Mouse (Mus musculus) limb, embryonic 13.5 days (tissue): ENCODE data around the gene Atp6v1g3. TPM values are rescaled to one million over a fixed set of nuclear protein-coding genes. Genes with fewer than 3 reads are reported as not detected.

Experiments used
- ATAC-seq: fragments of 200-750 bp; cut with Nextera tagmentation; 2 replicates; pipeline ENCODE4 v1.8.0; 2017; ENCODE audit warnings: low read depth, moderate number of reproducible peaks, moderate TSS enrichment; ENCODE audit not compliant: low FRiP score
- H3K27ac ChIP-seq: fragments of 300-500 bp; sonication (generic); 2 replicates; pipeline ENCODE4 v1.5.1; 2015; ENCODE audit warnings: inconsistent platforms, mild to moderate bottlenecking, moderate library complexity
- H3K27me3 ChIP-seq: fragments of 300-500 bp; sonication (generic); 2 replicates; pipeline ENCODE4 v1.6.1; 2015; ENCODE audit warnings: mild to moderate bottlenecking, inconsistent platforms
- H3K36me3 ChIP-seq: fragments of 300-500 bp; sonication (generic); 2 replicates; pipeline ENCODE4 v1.6.1; 2015; ENCODE audit warnings: inconsistent platforms, mild to moderate bottlenecking, moderate library complexity
- H3K4me1 ChIP-seq: fragments of 300-500 bp; sonication (generic); 2 replicates; pipeline ENCODE4 v1.6.1; 2015; ENCODE audit warnings: inconsistent platforms
- H3K4me2 ChIP-seq: fragments of 300-500 bp; sonication (generic); replicated peaks from 2 replicates; pipeline ENCODE4 v1.6.1; 2015; ENCODE audit warnings: inconsistent platforms, mild to moderate bottlenecking, moderate library complexity
- H3K4me3 ChIP-seq: fragments of 300-500 bp; sonication (generic); 2 replicates; pipeline ENCODE4 v1.5.1; 2015; ENCODE audit warnings: moderate library complexity, mild to moderate bottlenecking, inconsistent platforms
- H3K9ac ChIP-seq: fragments of 300-500 bp; sonication (generic); 2 replicates; pipeline ENCODE4 v1.6.1; 2015; ENCODE audit warnings: mild to moderate bottlenecking, inconsistent platforms
- H3K9me3 ChIP-seq: fragments of 300-500 bp; sonication (generic); 2 replicates; pipeline ENCODE4 v1.6.1; 2016; ENCODE audit warnings: inconsistent platforms
- WGBS: fragments of 180-500 bp; shearing (Covaris S2); methylation state at CpG from one replicate; pipeline ENCODE4 v1.1.7; 2015; 5-methylcytosine and 5-hydroxymethylcytosine counted together
- polyA plus RNA-seq: library from polyadenylated mRNA; unstranded; fragments of >200 nt; fragmentation: Nextera tagmentation; extraction: Ambion mirVana; gene quantifications from 2 replicates; pipeline ENCODE4 v1.2.1, GENCODE M21; 2015

Gene Atp6v1g3
- polyA plus RNA-seq, 1 experiment from 2014 or later = 0.51 TPM

- no peaks in the 10 kb centered on the region for H3K4me1 ChIP-seq
- no peak for ATAC-seq
- 57% methylated on average over 7 of the region's 7 CpGs for WGBS
- no peak overlapping the region for H3K4me3 ChIP-seq
- H3K9ac ChIP-seq = no peak overlapping the region
- H3K27me3 ChIP-seq = no peaks in the 10 kb centered on the region
- H3K4me2 ChIP-seq = no peak overlapping the region
- no peak overlapping the region for H3K27ac ChIP-seq
- H3K9me3 ChIP-seq = no peaks in the 10 kb centered on the region
- no peaks in the 10 kb centered on the region for H3K36me3 ChIP-seq
Observed at GRCm38 (mm10) chr1:138289455-138290425, 16.2 kb downstream of the Atp6v1g3 start.

GRCm38 (mm10) chr1:138291463-138291862 is 17.9 kb downstream of the Atp6v1g3 start:
- H3K4me3 ChIP-seq = no peak overlapping the region
- no peak overlapping the region for H3K4me2 ChIP-seq
- H3K4me1 ChIP-seq = no peaks in the 10 kb centered on the region
- no peak overlapping the region for H3K9ac ChIP-seq
- H3K36me3 ChIP-seq = no peaks in the 10 kb centered on the region
- H3K27ac ChIP-seq = no peak overlapping the region
- H3K9me3 ChIP-seq = no peaks in the 10 kb centered on the region
- H3K27me3 ChIP-seq = no peaks in the 10 kb centered on the region
- ATAC-seq = no peak
- 83% methylated on average over 5 of the region's 5 CpGs for WGBS

GRCm38 (mm10) chr1:138294487-138294886 is 20.9 kb downstream of the Atp6v1g3 start:
- Histone ChIP-seq H3K36me3 (no peaks in the 10 kb centered on the region), H3K4me3 (no peak overlapping the region), H3K9ac (no peak overlapping the region), H3K4me2 (no peak overlapping the region), H3K4me1 (peaks cover 1% of the 10 kb centered on the region; the same call in 1 of the 2 replicates), H3K9me3 (no peaks in the 10 kb centered on the region), H3K27ac (no peak overlapping the region), H3K27me3 (no peaks in the 10 kb centered on the region)
- no peak for ATAC-seq
- WGBS = 82% methylated on average over 5 of the region's 5 CpGs

GRCm38 (mm10) chr1:138298156-138298555 is 24.6 kb downstream of the Atp6v1g3 start:
- Histone ChIP-seq H3K9me3 (no peaks in the 10 kb centered on the region), H3K27me3 (no peaks in the 10 kb centered on the region), H3K4me2 (no peak overlapping the region), H3K36me3 (no peaks in the 10 kb centered on the region), H3K4me1 (peaks cover 4% of the 10 kb centered on the region; the same call in 1 of the 2 replicates), H3K4me3 (no peak overlapping the region), H3K9ac (no peak overlapping the region), H3K27ac (no peak overlapping the region)
- 13% methylated on average over 2 of the region's 2 CpGs for WGBS
- ATAC-seq = no peak

GRCm38 (mm10) chr1:138299576-138299975 is 26.0 kb downstream of the Atp6v1g3 start:
- H3K4me2 ChIP-seq = no peak overlapping the region
- WGBS = 53% methylated on average over 4 of the region's 4 CpGs
- H3K9ac ChIP-seq = no peak overlapping the region
- no peak for ATAC-seq
- no peak overlapping the region for H3K27ac ChIP-seq
- no peaks in the 10 kb centered on the region for H3K9me3 ChIP-seq
- H3K27me3 ChIP-seq = no peaks in the 10 kb centered on the region
- H3K36me3 ChIP-seq = no peaks in the 10 kb centered on the region
- peaks cover 4% of the 10 kb centered on the region; the same call in 1 of the 2 replicates for H3K4me1 ChIP-seq
- H3K4me3 ChIP-seq = no peak overlapping the region

GRCm38 (mm10) chr1:138301920-138302319 is 28.4 kb downstream of the Atp6v1g3 start:
- no peaks in the 10 kb centered on the region for H3K36me3 ChIP-seq
- peaks cover 4% of the 10 kb centered on the region; the same call in 1 of the 2 replicates for H3K4me1 ChIP-seq
- H3K27me3 ChIP-seq = no peaks in the 10 kb centered on the region
- H3K9ac ChIP-seq = no peak overlapping the region
- H3K27ac ChIP-seq = no peak overlapping the region
- ATAC-seq = no peak
- H3K4me3 ChIP-seq = no peak overlapping the region
- no peaks in the 10 kb centered on the region for H3K9me3 ChIP-seq
- H3K4me2 ChIP-seq = no peak overlapping the region
- 85% methylated on average over 5 of the region's 5 CpGs for WGBS

- no peaks in the 10 kb centered on the region for H3K27me3 ChIP-seq
- no peak overlapping the region for H3K4me2 ChIP-seq
- WGBS = 94% methylated on average over 2 of the region's 2 CpGs
- ATAC-seq = no peak
- H3K36me3 ChIP-seq = no peaks in the 10 kb centered on the region
- no peak overlapping the region for H3K27ac ChIP-seq
- peaks cover 4% of the 10 kb centered on the region; the same call in 1 of the 2 replicates for H3K4me1 ChIP-seq
- H3K9me3 ChIP-seq = no peaks in the 10 kb centered on the region
- H3K4me3 ChIP-seq = no peak overlapping the region
- H3K9ac ChIP-seq = no peak overlapping the region
Observed at GRCm38 (mm10) chr1:138302756-138303155, 29.2 kb downstream of the Atp6v1g3 start.

GRCm38 (mm10) chr1:138303296-138303695 is 29.8 kb downstream of the Atp6v1g3 start:
- H3K9me3 ChIP-seq = no peaks in the 10 kb centered on the region
- no peak overlapping the region for H3K4me2 ChIP-seq
- H3K36me3 ChIP-seq = no peaks in the 10 kb centered on the region
- no peak overlapping the region for H3K27ac ChIP-seq
- no peaks in the 10 kb centered on the region for H3K27me3 ChIP-seq
- 85% methylated on average over 1 of the region's 1 CpGs for WGBS
- no peak overlapping the region for H3K9ac ChIP-seq
- H3K4me1 ChIP-seq = peaks cover 4% of the 10 kb centered on the region; the same call in 1 of the 2 replicates
- H3K4me3 ChIP-seq = no peak overlapping the region
- ATAC-seq = no peak

GRCm38 (mm10) chr1:138304141-138304915 is 30.8 kb downstream of the Atp6v1g3 start:
- Histone ChIP-seq H3K4me3 (no peak overlapping the region), H3K36me3 (no peaks in the 10 kb centered on the region), H3K9me3 (no peaks in the 10 kb centered on the region), H3K9ac (no peak overlapping the region), H3K27ac (no peak overlapping the region), H3K4me1 (peaks cover 4% of the 10 kb centered on the region; the same call in 1 of the 2 replicates), H3K4me2 (no peak overlapping the region), H3K27me3 (no peaks in the 10 kb centered on the region)
- 63% methylated on average over 8 of the region's 8 CpGs for WGBS
- no peak for ATAC-seq

GRCm38 (mm10) chr1:138322657-138323056 is 49.1 kb downstream of the Atp6v1g3 start:
- Histone ChIP-seq H3K4me3 (no peak overlapping the region), H3K9me3 (no peaks in the 10 kb centered on the region), H3K4me1 (peaks cover 13% of the 10 kb centered on the region; the same call in 1 of the 2 replicates), H3K27me3 (no peaks in the 10 kb centered on the region), H3K9ac (no peak overlapping the region), H3K27ac (no peak overlapping the region), H3K4me2 (no peak overlapping the region), H3K36me3 (no peaks in the 10 kb centered on the region)
- 59% methylated on average over 3 of the region's 3 CpGs for WGBS
- ATAC-seq = no peak

- no peak for ATAC-seq
- Histone ChIP-seq H3K4me1 (peaks cover 18% of the 10 kb centered on the region; the same call in 1 of the 2 replicates), H3K9me3 (no peaks in the 10 kb centered on the region), H3K27ac (0 out of 2 replicates have a peak overlapping the region, but pooled peaks have one; percentile 22), H3K9ac (no peak overlapping the region), H3K4me2 (no peak overlapping the region), H3K36me3 (no peaks in the 10 kb centered on the region), H3K27me3 (no peaks in the 10 kb centered on the region), H3K4me3 (no peak overlapping the region)
- WGBS = 89% methylated on average over 4 of the region's 4 CpGs
Observed at GRCm38 (mm10) chr1:138323076-138323630, 49.6 kb downstream of the Atp6v1g3 start.

GRCm38 (mm10) chr1:138326091-138326490 is 52.6 kb downstream of the Atp6v1g3 start:
- no peak overlapping the region for H3K4me3 ChIP-seq
- ATAC-seq = no peak
- H3K4me2 ChIP-seq = no peak overlapping the region
- peaks cover 18% of the 10 kb centered on the region; the same call in 1 of the 2 replicates for H3K4me1 ChIP-seq
- H3K27ac ChIP-seq = no peak overlapping the region
- H3K9ac ChIP-seq = no peak overlapping the region
- H3K9me3 ChIP-seq = no peaks in the 10 kb centered on the region
- H3K36me3 ChIP-seq = no peaks in the 10 kb centered on the region
- no peaks in the 10 kb centered on the region for H3K27me3 ChIP-seq
- 53% methylated on average over 4 of the region's 4 CpGs for WGBS
